Mouse (Mus musculus) embryo, embryonic 11.5 days (tissue): ENCODE data around the gene Ngfr.

Experiments
- DNase-seq: peaks from one replicate; pipeline ENCODE4 v3.0.0-alpha.2; 2012; ENCODE audit warnings: low read depth, low spot score

Ngfr gene

DNA sequence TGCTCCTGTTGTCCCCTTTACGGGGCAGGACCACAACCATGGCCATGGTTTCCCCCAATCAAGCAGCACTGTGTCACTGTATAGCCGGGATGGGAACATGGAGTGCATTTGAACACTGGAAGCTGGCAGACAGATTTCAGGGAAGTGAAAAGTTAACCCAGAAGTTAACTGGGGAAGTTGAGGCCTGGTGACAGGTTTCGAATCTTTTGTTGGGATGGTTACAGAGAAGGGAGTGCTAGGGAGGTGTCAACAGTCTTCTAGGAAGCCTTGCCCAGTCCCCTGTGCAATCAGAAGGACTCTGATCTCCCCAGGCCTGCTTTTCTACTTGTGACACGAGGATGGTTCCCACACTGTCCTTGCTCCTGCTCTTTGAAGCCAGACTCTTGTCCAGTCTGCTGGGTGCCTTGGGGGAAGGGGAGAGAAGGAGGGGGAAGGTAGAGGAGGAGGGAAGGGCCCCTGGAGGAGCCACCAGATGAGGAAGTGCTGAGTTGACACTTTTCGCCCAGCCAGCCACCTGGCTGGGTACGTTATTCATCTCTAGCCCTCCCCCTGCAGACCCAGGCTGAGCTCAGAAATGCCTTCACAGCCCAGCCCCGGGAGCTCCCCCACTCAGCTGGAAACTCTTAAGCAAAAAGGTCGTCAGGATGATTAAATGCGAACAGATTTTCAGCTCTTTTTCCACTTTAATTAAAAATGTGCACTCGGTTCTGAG is 8.1 kb upstream of the Ngfr start:
- DNase-seq, result no peak

DNA sequence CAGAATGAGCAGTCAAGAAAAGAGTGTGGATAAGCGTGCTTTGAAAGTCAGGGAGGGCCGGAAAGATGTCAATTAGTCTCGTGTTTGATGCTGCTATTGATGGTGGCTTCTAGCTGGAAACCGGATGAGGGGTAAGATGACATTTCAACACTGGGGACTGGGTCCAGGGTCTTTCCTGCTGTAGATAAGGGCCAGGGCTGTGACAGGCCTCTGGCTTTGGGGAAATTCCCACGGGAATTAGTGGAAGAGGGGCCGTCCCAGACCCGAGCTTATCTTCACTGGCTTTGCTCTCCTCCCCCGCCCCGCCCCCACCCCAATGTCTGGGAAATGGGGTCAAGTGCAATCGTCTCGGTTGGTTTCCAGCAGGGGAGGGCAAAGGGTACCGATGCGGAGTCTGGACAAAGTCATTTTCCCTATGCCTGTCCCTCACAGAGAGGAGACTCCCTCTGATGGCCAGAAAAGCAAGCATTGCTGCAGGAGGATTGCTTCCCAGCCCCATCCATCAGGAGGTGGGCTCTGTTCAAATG is 7.2 kb upstream of the Ngfr start:
- DNase-seq, result no peak

DNA sequence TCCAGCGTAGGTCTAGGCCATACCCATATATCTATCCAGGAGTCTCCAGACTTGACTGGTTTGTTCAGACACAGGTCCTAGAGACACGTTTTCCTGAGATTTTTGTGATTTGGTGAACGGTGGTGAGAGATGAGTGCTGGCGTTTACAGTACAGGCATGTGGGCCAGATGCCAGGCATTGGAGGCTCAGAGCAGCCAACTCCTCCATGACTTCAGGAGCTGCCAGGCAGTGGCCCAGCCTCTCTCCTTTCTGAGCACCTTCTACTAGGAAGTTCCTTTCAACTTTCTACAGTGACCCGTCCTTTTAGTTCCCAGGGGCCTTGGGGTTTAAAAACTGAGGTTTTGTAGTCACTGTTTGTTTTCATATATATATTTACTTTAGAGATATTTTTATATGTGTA is 6.0 kb upstream of the Ngfr start:
- no peak for DNase-seq

DNA sequence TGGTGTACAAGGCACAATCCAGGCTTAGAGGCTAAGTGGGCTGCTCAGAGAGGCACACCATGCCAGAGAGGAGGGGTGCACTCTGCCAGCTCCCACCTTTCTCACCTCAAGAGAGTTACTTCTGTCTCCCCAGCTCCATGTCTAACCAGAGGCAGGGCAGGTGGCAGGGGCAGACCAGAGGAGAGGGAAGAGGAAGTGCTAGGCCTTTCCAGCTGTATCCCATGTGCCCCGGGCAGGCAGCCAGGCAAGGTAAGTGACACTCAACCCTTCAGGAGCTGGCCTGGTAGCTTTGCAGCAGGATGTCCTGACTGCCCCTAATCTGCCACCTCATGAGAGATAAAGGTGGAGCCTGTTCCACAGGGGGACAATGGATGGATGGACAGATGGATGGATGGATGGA is 5.2 kb upstream of the Ngfr start:
- DNase-seq, result no peak

DNA sequence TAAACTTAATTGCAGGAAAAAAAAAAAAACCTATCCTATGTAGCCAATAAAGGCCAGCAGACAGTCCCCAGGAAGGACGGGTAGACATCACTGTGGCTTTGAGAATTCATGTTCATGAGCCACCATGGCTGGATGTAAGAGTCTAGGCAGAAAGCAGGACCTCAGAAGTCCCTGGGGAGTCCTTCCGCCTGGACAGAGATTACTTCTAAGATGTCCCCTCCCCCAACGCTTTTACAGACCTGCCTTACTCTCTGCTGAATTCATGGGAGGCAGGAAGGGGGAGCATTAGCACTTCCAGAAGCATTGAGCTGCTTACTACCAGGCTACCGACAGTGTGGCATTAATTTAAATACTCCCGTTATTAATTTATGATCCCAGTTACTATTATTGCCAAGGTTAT is 1.7 kb upstream of the Ngfr start:
- DNase-seq, result no peak

DNA sequence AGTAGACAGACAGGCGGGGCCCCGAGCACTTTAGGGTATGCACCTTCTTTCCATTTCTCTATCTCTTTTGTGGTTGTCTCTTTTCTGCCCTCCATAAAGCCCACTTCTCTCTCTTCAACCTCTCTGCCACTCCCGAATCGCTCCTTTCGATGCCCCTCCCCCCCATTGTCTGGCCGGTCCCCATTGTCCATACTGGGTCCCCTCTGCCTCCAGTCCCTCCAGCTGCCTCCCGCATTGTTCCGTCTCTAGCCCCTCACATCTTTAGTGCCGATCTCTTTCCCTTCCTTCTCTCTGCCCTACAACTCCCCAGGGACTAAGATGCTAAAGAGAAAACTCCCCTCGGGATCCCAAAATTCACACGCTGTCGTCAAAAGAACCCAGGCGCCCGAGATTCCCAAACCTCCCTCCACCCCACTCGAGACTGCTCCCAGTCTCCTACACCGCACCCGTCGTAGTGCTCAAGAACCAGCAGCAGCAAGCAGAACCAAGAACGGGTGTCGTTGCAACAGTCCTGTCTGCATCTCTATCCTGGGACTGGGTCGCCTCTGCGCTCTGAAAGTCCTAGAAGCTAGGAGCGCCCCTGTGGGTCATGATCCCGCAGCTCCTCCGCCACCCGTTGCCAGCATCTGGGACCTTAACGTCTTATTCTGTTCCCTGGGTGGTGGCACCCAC is 648 bp downstream of the Ngfr start:
- no peak for DNase-seq

DNA sequence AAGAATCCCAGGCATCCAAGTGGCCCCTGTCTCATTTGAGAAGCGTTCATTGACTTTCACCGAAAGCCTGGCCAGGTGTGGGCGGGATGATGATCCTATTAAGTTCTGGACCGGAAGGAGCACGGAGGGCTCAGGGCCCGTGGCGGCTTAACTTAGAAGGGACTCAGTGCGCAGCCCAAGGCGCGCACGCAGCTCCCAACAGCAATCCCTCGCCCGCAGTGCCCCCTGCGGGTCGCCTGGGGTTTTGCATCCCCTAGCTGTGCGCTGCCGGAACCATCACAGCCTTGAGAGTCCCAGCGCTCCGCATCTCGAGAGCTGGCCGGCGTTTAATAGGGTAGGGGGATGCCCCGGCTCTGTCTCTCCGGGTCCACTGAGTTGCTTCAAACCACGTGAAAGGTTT is 1.4 kb downstream of the Ngfr start:
- DNase-seq, result peak; percentile 83

DNA sequence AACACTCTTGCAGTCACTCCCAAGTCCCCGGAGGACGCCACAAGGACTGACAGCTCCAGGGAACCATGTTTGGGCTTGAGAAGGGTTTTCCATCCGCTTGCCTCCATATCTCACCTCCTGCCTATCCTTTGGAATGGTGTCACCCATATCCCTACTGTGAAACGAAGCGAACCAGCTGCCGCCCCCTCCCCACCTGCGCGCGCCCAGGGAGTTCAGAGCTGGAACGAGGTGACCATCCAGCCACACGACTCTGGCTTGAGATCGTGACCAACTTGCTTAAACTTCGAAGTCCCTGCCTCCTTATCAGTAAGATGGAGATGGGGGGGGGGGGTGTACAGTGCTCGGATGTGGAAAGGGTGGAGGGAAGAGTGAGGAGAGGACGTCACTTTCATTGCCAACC is 1.9 kb downstream of the Ngfr start:
- no peak for DNase-seq

DNA sequence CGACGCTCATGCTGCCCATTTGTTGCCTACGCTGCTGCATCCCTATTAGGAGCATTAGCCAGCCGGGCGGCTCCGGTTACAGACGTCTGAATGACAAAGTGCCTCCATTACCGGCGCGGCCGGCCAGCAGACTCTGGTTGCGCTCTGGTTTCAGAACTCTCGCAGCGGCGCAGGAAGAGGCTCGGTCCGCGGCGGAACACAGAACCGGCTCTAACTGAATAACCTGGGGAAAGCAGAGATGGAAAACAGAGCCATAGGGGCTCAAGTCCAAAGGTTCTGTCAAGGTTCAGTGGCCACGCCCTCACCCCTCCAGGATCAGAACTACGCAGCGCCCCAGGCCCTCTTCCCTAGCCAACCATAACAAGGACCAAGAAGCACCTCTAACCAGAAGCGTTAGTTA is 2.3 kb downstream of the Ngfr start:
- DNase-seq, result peak; percentile 72

DNA sequence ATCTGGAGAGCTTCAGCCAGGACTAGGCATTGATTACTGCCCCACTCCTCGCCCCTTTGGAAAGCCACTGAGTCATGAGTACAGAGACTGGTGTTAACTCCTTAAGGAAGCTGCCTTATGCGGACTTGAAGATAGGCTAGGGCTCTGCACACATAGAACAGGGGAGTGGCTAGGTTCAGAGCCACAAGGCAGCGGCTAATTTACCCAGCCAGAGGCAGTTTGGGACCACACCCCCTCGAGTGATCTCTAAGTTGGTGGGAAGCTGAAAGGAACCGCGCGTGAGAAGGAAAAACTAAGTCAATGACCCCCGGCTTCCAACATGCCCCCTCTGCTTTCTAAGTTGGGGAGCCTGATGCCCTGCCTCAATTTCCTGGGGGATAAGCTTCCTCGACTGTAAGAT is 2.9 kb downstream of the Ngfr start:
- DNase-seq, result no peak

DNA sequence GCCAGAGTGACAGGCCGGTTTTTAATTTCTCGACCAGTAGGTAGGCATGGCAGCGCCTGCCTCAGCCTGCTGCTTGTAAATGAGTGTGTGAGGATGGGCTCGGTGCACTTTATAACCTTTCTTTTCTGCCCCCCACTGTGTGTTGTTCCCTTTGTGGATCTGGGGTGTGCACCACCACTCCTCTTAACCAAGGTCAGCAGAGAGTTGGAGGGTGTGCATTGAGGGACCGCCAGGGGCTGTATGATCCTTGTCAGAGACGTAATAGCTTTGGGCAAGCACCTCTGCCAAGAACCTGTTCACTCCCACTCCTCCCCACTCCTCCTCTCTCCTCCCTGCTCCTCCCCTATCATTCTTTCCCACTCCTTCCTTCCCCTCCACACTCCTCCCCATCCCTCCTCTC is 4.1 kb downstream of the Ngfr start:
- no peak for DNase-seq

DNA sequence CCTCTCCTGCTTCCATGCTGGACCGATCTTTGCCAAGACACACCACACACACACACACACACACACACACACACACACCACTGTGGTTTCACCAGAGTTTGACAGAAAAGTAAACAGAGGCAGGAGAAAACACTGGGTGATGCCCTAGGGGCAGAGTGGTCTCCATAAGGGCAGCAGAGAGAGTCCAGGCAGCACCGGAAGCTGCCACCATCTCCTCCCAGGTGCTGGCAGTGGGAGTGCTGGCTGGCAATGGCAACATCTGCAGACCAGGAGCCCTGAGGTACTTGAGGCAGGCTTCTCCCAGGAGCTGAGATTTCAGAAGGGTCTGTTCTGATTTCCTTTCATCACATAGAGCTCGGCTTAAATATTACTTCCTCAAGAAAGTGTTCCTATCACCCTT is 5.3 kb downstream of the Ngfr start:
- no peak for DNase-seq

DNA sequence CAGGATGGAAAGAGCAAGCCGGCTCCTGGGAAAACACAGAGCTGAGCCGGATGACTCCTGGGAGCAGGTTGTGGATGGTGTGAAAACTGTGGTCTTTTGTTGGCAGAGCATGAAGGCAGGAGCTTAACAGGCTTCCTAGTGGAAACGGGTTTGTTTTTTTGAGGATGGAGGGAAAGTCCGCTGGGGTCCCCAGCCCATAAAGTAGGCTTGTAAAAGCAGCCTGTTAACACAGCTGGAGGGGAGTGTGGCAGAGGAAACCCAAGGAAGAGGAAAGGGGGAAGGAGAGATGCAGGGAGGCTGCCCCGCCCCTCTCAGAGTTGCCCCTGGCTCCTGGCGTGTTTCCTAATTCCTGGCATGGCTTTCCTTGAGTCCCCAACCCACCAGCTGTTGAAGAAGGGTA is 8.1 kb downstream of the Ngfr start:
- no peak for DNase-seq

DNA sequence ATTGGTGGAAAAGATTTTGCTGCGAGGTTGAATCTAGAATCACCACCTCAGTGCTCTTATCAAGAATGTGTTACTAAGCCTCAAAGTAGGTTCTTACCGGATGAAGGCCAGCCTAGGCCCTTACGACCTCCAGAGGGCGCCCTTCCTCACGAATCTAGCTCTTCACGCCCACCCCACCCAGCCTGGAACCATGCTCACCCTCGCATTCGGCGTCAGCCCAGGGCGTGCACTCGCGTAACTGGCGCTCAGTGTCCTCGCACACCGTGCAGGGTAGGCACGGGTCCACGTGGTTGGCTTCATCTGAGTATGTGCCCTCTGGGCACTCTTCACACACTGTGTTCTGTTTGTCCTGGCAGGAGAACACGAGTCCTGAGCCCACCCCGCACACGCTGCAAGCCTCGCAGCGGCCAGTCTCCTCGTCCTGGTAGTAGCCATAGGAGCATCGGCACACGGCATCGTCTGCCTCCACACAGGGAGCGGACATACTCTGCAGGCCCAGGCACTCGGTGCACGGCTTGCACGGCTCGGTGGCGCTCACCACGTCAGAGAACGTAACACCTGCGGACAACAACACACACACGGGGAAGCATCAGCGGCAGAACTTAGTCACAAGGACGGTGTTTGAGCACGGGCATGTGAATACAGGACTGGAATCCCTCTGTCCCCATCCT is 9.6 kb downstream of the Ngfr start:
- no peak for DNase-seq

DNA sequence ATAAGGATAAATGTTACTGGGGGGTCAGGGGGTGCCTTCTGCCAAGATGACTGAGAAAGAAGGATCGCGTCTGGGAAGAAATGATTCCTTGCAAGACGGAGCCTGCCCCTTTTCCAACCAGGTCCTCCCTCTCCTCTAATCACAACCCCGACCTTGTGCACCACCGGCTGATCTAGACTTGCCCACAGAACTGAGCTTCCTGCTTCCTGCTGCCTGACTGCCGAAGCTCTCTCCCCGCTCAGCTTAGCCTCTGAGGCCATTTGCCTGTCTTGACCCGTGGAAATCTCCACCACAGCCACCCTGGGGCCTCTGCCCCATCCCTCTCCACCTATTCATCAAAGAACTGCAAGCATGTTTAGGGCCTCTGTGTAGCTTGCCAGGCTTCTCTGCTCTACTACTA is 11.2 kb downstream of the Ngfr start:
- DNase-seq, result no peak

DNA sequence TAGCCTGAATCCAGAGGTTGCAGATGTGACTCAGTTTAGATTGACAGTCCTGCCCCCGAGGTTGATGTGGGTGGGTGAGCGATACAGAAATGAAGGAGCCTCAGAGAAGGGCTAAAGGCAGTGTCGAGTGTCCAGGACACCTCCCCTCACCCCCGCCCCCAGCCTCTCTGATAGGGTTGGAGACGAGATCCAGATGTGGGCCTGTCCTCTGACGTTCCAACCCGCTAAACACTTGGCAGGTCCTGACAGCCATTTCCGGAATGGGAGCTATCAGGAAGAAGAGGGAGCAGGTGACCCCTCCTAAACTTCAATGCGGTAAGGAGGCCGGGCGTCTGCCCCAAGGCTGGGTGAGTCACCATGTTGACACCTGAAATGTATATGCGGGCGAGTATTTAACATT is 11.7 kb downstream of the Ngfr start:
- no peak for DNase-seq

DNA sequence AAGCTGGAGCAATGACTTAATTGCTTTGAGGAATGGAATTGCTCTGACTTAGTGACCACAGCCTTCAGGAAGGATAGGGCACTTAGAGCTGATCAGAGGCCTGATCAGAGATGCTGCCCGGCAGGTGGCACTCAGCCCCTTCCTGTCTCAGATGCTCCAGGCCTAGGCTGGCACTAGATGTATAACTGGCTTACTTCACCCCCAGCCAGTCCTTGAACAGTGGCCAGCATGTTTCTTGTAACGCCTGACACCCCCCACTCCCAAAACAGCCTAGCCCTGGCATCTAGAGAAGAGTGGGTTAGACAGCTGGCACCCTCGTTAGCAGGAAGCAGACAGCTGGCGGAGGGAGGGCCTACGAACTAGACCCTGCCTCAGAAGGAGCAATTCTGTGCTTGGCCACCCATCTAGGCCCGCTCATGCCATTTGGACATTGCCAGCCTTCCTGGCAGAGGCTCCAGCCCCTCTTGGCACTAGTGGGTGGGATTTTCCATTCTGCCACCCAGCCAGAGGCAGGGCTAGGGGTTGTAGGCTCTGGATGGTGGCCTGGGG is 12.7 kb downstream of the Ngfr start:
- DNase-seq, result no peak

DNA sequence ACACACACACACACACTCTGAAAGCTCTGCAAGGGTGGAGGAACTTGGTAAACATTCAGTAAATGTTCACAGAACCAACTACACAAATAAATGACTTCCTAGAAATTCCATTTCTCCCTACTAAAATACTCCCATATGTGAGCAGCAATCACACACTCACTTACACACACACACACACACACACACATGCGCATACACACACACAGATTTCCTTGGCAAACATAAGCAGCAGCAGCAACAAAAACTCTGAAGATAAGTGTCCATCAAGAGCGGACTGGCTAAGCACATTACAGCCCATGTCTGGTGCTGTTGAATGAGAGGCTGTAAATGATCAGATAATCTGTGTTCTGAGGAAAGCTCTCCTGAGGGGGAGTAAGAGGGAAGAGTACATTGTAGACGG is 15.3 kb downstream of the Ngfr start:
- no peak for DNase-seq

DNA sequence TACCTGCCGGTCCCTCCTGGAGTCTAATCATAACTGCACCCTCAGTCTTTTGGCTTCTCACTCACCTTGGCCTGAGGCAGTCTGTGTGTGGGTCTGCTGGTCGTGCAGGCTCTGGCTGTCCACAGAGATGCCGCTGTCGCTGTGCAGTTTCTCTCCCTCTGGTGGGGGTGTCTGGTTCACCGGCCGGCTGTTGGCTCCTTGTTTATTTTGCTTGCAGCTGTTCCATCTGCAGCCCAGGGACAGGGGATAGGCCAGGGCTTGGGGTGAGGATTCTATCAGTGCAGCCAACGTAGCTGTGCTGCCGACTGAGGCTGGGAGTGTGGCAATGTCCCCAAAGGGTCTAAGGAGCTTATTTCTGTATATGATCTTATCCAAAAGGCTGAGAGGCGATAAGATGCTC is 15.8 kb downstream of the Ngfr start:
- no peak for DNase-seq

DNA sequence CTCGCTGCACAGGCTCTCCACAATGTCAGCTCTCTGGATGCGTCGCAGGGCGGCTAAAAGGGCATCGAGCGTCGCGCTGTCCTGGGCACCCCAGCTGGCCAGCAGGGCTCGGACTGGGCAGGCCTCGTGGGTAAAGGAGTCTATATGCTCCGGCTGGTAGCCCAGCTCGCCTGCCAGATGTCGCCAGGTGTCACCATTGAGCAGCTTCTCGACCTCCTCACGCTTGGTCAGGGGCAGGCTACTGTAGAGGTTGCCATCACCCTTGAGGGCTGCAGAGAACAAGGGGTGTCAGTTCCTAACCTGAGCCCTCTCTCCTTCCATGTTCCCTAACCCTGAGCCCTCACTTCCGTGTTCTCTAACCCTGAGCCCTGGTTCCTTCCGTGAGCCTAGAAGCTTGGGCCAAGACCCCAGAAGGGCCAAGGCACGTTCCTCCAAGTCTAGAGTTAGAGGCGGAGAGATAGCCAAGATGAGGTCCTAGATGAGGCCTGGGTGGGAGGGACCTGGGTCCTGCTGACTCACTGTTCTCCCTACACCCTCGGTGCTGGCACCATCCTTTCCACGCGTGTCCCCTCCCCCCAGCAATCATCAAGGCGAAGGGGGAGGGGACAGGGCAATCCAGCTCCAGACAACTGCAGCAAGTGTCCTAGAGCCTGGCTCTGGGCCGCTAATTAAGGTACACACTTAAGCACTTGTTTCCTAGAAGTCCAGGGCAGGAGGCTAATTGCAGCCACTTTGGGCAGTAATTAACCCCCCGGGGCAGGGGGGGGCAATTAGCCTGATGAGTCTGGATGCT is 16.5 kb downstream of the Ngfr start:
- no peak for DNase-seq

DNA sequence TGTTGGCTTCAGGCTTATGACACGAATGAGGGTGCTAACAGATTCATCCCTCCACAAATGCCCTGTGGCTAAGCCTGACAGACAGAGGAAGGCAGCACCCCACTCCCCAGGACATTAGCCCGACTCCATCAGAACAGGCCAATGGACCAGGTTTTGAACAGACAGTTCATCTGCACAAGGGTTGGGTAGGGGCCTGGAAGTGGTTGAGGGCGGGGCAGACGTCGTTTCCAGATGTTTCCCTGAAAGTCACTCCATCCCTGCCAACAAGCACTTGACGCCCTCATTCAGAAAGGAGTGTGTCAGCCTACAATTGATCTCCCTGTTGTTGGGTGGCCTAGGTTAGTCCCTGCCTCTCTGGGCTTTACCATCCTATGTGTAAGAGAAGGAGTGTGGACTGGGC is 17.6 kb downstream of the Ngfr start:
- no peak for DNase-seq
